ENCODE assay signal across 20 mouse cellular contexts in genomic region chr11:62217751-62218150, GRCm38 (mm10). TPM values are rescaled to one million over a fixed set of nuclear protein-coding genes. Genes with fewer than 3 reads are reported as not detected.
DNase-seq lines count a peak whose midpoint lies in the region; ATAC-seq and TF ChIP-seq lines count a peak whose summit lies in the region.
"Had no signal": no experiment of that assay in that cellular context is flagged by ENCODE, and none has a peak within 500 bp of the region (broad histone marks: within the 10 kb centered on the region; RNA-seq: fewer than 3 reads in every experiment).

No protein-coding gene starts in this region.

- H3K4me2 ChIP-seq in myocyte (ENCODE audit: low read depth): peak overlapping the region; percentile 12
- H3K4me2 ChIP-seq: heart, embryonic 13.5 days; hindbrain, embryonic 15.5 days; intestine, embryonic 15.5 days; liver, embryonic 12.5 days; lung, embryonic 15.5 days had no signal

- no peak for ATAC-seq in cerebellum, adult (ENCODE audit: insufficient number of reproducible peaks, low FRiP score, low TSS enrichment)
- ATAC-seq: intestine, embryonic 15.5 days; liver, embryonic 12.5 days had no signal

- no peak overlapping the region for H3K27ac ChIP-seq in kidney, adult 2 months (ENCODE audit: insufficient read depth, low read depth, low read length)
- H3K27ac ChIP-seq in bone marrow macrophage, adult 2 months (ENCODE audit: insufficient read depth, low read depth, low read length): peak overlapping the region; percentile 4; the same call in 1 of the 2 replicates
- H3K27ac ChIP-seq: forebrain, embryonic 10.5 days; heart, embryonic 13.5 days; hindbrain, embryonic 15.5 days; intestine, embryonic 15.5 days; liver, embryonic 12.5 days; lung, embryonic 15.5 days had no signal

- peaks cover 7% of the 10 kb centered on the region; the same call in 1 of the 2 replicates for H3K4me1 ChIP-seq in kidney, adult 2 months (ENCODE audit: control insufficient read depth, insufficient read depth, low read length)
- peaks cover 36% of the 10 kb centered on the region for H3K4me1 ChIP-seq in bone marrow macrophage, adult 2 months (ENCODE audit: control insufficient read depth, insufficient read depth, low read length)
- H3K4me1 ChIP-seq: hindbrain, embryonic 15.5 days; lung, embryonic 15.5 days had no signal

- WGBS in kidney, adult 2 months: 39% methylated on average over 6 of the region's 6 CpGs

- no peaks in the 10 kb centered on the region for H3K79me2 ChIP-seq in myocyte (ENCODE audit: control insufficient read depth, insufficient read depth)

- no peak for TF ChIP-seq POLR2A in kidney, adult 2 months (IDR thresholded peaks at IDR 0.05; ENCODE audit: low read depth, low read length)
- TF ChIP-seq POLR2A in bone marrow macrophage, adult 2 months (IDR thresholded peaks at IDR 0.05; ENCODE audit: borderline replicate concordance, low read depth, low read length): no peak
- no peak for TF ChIP-seq POLR2A in myocyte (IDR thresholded peaks at IDR 0.05; ENCODE audit: insufficient read length, low read depth)

- H3K27me3 ChIP-seq in kidney, adult 2 months (replicated peaks; ENCODE audit: control insufficient read depth, insufficient read depth, low read length): no peaks in the 10 kb centered on the region
- no peaks in the 10 kb centered on the region for H3K27me3 ChIP-seq in myocyte (ENCODE audit: control insufficient read depth, insufficient read depth, insufficient read length)
- H3K27me3 ChIP-seq: heart, embryonic 13.5 days; hindbrain, embryonic 15.5 days; intestine, embryonic 15.5 days; liver, embryonic 12.5 days; lung, embryonic 15.5 days had no signal

- no peak for TF ChIP-seq CTCF in kidney, adult 2 months (conservative IDR thresholded peaks at IDR 0.05; ENCODE audit: insufficient read depth, insufficient read length, low read depth, low read length)
- no peak for TF ChIP-seq CTCF in bone marrow macrophage, adult 2 months (IDR thresholded peaks at IDR 0.05; ENCODE audit: low read depth, low read length)

- no peak overlapping the region for H3ac ChIP-seq in myocyte (ENCODE audit: control insufficient read depth, insufficient read length)

- peak; percentile 52 for DNase-seq in kidney, adult 2 months
- DNase-seq in kidney, adult 18-20 months: no peak
- DNase-seq in 416B (ENCODE audit: low read depth): peak; percentile 33
- no peak for DNase-seq in adipocyte (ENCODE audit: low spot score)
- no peak for DNase-seq in ovary, postnatal 10 days (ENCODE audit: low spot score)
- DNase-seq: cerebellum, postnatal 10 days; embryo, embryonic 11 days; heart, adult 18-20 months; kidney, postnatal 14 days; left cerebral cortex, postnatal 4 days; midbrain, embryonic 14.5 days had no signal

- no peaks in the 10 kb centered on the region for H3K36me3 ChIP-seq in kidney, adult 2 months (ENCODE audit: control insufficient read depth, insufficient read depth, low read length)
- H3K36me3 ChIP-seq in myocyte (ENCODE audit: control insufficient read depth, insufficient read depth): peaks cover 4% of the 10 kb centered on the region
- H3K36me3 ChIP-seq: heart, embryonic 13.5 days; hindbrain, embryonic 15.5 days; intestine, embryonic 15.5 days; lung, embryonic 15.5 days had no signal

- H3K4me3 ChIP-seq in kidney, adult 2 months (ENCODE audit: insufficient read depth, low read depth, low read length): no peak overlapping the region
- no peak overlapping the region for H3K4me3 ChIP-seq in bone marrow macrophage, adult 2 months (ENCODE audit: insufficient read depth, low read length)
- no peak overlapping the region for H3K4me3 ChIP-seq in myocyte
- H3K4me3 ChIP-seq: forebrain, embryonic 10.5 days; heart, embryonic 13.5 days; hindbrain, embryonic 15.5 days; intestine, embryonic 15.5 days; liver, embryonic 12.5 days; lung, embryonic 15.5 days had no signal

TF ChIP-seq in myocyte, 11 proteins besides CTCF, POLR2A, EP300 and RAD21:
- TF ChIP-seq MYOG (IDR thresholded peaks at IDR 0.05; ENCODE audit: control insufficient read depth in 1 of 3, insufficient read depth in 1 of 3, insufficient read length in 2 of 3, low read depth in 2 of 3) (peak in 1 of 3 experiments; percentile 67), POLR2AphosphoS2 (IDR thresholded peaks at IDR 0.05; ENCODE audit: insufficient read length, low read depth) (no peak), MYOD1 (IDR thresholded peaks at IDR 0.05; ENCODE audit: control insufficient read depth in 1 of 3, insufficient read length in 2 of 3, low read depth in 2 of 3) (peak in 2 of 3 experiments; percentile 62 to 82), MAX (IDR thresholded peaks at IDR 0.05; ENCODE audit: low read depth) (no peak), USF1 (IDR thresholded peaks at IDR 0.05; ENCODE audit: low read depth) (no peak)

RNA-seq across cellular contexts. Expression of gene Adora2b, which starts 31.0 kb away (rescaled TPM):
- polyA plus RNA-seq in kidney, adult 2 months (2012; rRNA removed): 5.4 and 7.6 TPM in 2 replicates
- 1.4 and 2.3 TPM in 2 replicates for polyA plus RNA-seq in bone marrow macrophage, adult 2 months (2012; ENCODE audit: insufficient read depth, insufficient read length, missing spikeins)
- 6.6 TPM for polyA plus RNA-seq in myocyte (2012; fragmentation: generic; extraction: Trizol)

Comparison
In these comparisons a context has a peak if more than half of its experiments do, and no peak if none do; other contexts are left out.
1. DNase-seq: peak in kidney, adult 2 months (single experiment) and 416B (single experiment); none in kidney, adult 18-20 months (single experiment), adipocyte (single experiment) and ovary, postnatal 10 days (single experiment).